Mouse (Mus musculus): Measurements from ENCODE around the gene Tpm3-rs7. TPM values are rescaled to one million over a fixed set of nuclear protein-coding genes. Genes with fewer than 3 reads are reported as not detected.
"Not testable (repeated sequence)": the region's sequence is repeated elsewhere in the genome, so short reads cannot be mapped to it uniquely, and the experiment has no call there.

Tpm3-rs7 gene
- total RNA-seq (2014; rRNA removed; ENCODE audit: low replicate concordance) (0.12 and 0.34 TPM in 2 replicates), polyA plus RNA-seq (2015; fragmentation: Nextera tagmentation; extraction: Ambion mirVana) (2.3 and 2.5 TPM in 2 replicates)

GRCm38 (mm10) chr14:113314499-113314898, at the start of gene Tpm3-rs7:
TSS of gene Tpm3-rs7 (plus strand) at chr14:113314608.
- not testable (repeated sequence) for H3K27me3 ChIP-seq (ENCODE audit: control insufficient read depth, insufficient read depth, low read length); H3K9me3 ChIP-seq (replicated peaks; ENCODE audit: control insufficient read depth, low read length); H3K36me3 ChIP-seq (replicated peaks; ENCODE audit: control insufficient read depth, insufficient read depth, low read length); H3K4me2 ChIP-seq (ENCODE audit: low read depth, low read length); ATAC-seq (ENCODE audit: insufficient read depth, low read depth); H3K4me1 ChIP-seq (ENCODE audit: control insufficient read depth, insufficient read depth); H3K9ac ChIP-seq (replicated peaks; ENCODE audit: low read depth, low read length); H3K27ac ChIP-seq (ENCODE audit: low read depth); DNase-seq (ENCODE audit: low spot score); H3K4me3 ChIP-seq (ENCODE audit: low read depth, low read length)
- 93% methylated on average over 16 of the region's 16 CpGs for WGBS

DNA sequence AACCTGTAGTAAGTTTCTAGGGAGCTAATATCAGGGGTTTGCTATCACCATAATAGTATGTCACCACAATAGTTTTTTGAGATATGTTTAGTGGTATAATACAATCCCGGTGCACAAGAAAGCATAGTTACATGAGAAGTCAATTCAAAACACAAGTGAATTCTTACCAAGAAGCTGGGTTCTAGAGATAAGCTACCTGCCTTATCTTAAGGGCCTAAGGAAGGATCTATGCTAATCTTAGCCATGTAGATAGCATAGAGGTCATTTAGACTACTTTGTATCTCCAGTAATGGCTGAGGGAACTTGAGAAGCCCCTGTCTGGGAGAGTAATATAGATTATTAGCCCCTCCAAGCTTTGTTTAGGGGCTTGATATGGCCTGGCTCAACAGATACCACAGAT, 2.6 kb downstream of the Tpm3-rs7 start:
- TF ChIP-seq EP300 (IDR thresholded peaks at IDR 0.05; ENCODE audit: low read depth): no peak
- WGBS: 43% methylated on average over 1 of the region's 1 CpGs
- H3K4me2 ChIP-seq (ENCODE audit: low read depth, low read length): no peak overlapping the region

DNA sequence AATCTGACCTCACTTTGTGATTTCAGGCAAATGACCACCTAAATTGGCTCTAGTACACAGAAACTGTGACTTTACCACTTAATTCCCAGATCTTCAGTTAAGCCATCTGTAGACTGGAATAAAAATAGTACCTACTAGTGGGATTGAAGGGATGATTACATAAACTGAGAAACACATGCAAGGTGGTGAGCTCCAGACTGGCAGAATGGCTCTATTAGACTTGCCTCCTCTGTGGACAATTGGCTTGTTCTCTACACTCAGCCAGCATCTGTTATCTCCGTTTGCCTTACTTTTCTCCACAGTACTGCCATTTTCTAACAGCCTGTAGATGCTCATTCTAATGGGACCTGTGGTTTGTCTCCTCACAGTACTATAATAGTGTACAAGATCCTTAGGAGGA, 49.0 kb downstream of the Tpm3-rs7 start:
- H3K9ac ChIP-seq (replicated peaks; ENCODE audit: low read depth, low read length): no peak overlapping the region
- no peaks in the 10 kb centered on the region for H3K36me3 ChIP-seq (replicated peaks; ENCODE audit: control insufficient read depth, insufficient read depth, low read length)
- H3K4me1 ChIP-seq (ENCODE audit: control insufficient read depth, insufficient read depth): no peaks in the 10 kb centered on the region
- H3K27ac ChIP-seq (ENCODE audit: low read depth): no peak overlapping the region
- H3K4me2 ChIP-seq (ENCODE audit: low read depth, low read length): no peak overlapping the region
- ATAC-seq (ENCODE audit: insufficient read depth, low read depth) (no peak), DNase-seq (ENCODE audit: low spot score) (no peak)
- TF ChIP-seq CTCF (IDR thresholded peaks at IDR 0.05; ENCODE audit: low read depth) (no peak), EP300 (IDR thresholded peaks at IDR 0.05; ENCODE audit: low read depth) (no peak)
- no peaks in the 10 kb centered on the region; the same call in 1 of the 2 replicates for H3K9me3 ChIP-seq (replicated peaks; ENCODE audit: control insufficient read depth, low read length)
- WGBS: 62% methylated on average over 1 of the region's 1 CpGs
- no peak overlapping the region for H3K4me3 ChIP-seq (ENCODE audit: low read depth, low read length)
- no peaks in the 10 kb centered on the region for H3K27me3 ChIP-seq (ENCODE audit: control insufficient read depth, insufficient read depth, low read length)

More for the DNA sequence above, 2.6 kb downstream of the Tpm3-rs7 start:
- H3K9ac ChIP-seq (replicated peaks; ENCODE audit: low read depth, low read length): no peak overlapping the region
- no peak overlapping the region for H3K4me3 ChIP-seq (ENCODE audit: low read depth, low read length)
- ATAC-seq (ENCODE audit: insufficient read depth, low read depth) (no peak), DNase-seq (ENCODE audit: low spot score) (no peak)
- H3K36me3 ChIP-seq (replicated peaks; ENCODE audit: control insufficient read depth, insufficient read depth, low read length): no peaks in the 10 kb centered on the region
- H3K27ac ChIP-seq (ENCODE audit: low read depth): no peak overlapping the region
- H3K4me1 ChIP-seq (ENCODE audit: control insufficient read depth, insufficient read depth): no peaks in the 10 kb centered on the region
- H3K9me3 ChIP-seq (replicated peaks; ENCODE audit: control insufficient read depth, low read length): no peaks in the 10 kb centered on the region
- no peaks in the 10 kb centered on the region for H3K27me3 ChIP-seq (ENCODE audit: control insufficient read depth, insufficient read depth, low read length)

Data from heart, postnatal 0 days (tissue).